Mouse (Mus musculus) embryo, embryonic 11 days (tissue): ENCODE results near the gene Tmem170b.
"Not testable (repeated sequence)": the region's sequence is repeated elsewhere in the genome, so short reads cannot be mapped to it uniquely, and the experiment has no call there.

Experiments used
- DNase-seq: peaks from one replicate; pipeline ENCODE4 v3.0.0-alpha.2; 2015

Tmem170b gene

DNA sequence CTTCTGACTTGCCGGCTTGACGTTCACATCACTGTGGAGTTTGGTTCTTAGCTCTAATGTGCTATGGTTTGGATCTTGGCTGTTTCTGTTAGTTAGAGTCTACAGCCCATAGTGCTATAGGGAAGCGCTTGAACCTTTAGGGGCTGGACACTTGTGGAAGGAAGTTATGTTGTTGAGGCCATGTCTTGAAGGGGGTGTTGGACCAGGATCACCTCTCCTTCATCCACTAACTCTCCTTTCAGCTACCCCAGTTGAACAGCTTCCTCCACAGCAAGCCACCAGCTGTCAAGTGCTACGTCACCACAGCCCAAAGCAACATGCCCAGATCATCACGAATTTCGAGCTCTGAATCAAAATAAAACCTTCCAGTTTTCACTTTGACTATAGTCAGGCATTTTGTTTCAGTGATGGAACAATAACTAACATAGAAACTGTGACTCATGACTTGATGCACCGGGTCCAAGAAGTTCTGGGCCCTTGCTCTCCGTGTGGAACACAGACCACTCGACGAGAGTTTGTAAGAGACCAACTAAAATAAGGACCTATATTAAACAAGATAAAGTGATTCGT, 65.5 kb downstream of the Tmem170b start:
- DNase-seq, result no peak

DNA sequence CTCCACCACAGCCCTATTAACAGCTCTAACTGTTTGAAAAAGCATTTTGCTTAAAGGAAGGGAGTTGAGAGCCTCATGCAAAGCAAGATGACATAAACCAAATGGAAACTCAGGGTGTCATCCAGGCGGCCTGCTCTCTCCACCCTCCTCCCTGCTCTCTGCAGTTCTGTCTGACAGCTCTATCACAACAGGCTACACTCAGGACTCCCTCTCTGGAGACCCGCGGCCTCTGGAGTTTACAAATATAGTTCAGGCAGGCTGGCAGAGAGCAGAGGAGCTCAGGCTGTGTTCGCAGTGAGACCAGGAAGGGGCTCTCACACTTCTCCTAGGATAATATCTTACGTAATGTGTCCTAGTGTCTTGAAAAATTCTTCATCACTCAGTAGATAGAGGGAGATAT, 67.2 kb downstream of the Tmem170b start:
- DNase-seq, result not testable (repeated sequence)

DNA sequence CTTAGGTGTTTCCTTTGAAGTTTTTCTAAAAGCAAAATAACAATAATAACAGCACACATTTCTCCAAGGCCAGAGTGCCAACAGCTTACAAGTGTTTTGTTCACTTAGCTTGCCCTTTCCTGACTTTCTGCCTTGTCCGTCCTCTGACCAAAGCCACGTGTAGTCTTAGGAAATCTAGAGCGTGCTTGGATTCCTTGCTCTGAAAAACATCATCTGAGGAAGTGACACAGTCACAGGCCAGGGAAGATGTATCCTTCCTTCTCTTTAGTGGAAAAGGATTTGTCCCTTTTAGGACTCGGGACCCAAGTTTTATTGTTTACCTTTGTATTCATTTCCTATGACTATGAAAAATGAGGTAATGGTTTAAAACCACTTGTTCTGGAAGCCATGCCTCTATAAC, 67.8 kb downstream of the Tmem170b start:
- DNase-seq, result no peak

DNA sequence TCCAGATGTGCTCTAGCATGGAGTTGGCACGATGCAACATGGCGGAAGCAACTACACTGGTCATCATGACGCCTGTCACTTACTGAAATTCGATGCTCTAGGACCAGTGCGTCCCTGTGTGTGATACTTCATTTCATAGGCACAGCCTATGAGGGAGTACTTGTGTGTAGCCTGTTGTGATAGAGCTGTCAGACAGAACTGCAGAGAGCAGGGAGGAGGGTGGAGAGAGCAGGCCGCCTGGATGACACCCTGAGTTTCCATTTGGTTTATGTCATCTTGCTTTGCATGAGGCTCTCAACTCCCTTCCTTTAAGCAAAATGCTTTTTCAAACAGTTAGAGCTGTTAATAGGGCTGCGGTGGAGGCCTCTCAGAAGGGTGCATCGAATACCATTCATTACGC, 68.9 kb downstream of the Tmem170b start:
- DNase-seq, result not testable (repeated sequence)

DNA sequence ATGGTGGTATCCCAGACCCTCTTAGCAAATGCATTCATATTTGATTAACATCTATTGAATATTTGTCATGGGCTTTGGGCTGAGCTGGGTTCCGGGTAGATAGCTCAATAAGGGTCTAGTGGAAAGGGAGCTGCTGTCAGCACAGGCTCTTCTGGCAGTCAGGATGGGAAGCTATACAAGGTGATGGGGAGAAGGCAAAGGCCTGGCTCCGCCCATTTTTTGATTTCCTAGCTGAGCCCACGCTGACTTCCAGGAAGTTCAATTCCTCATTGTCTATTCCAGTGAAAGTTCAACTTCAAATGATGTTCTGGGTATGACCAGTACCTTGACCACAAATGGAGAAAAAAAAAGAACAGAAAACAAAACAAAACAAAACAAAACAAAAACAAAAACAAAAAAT, 69.8 kb downstream of the Tmem170b start:
- no peak for DNase-seq

DNA sequence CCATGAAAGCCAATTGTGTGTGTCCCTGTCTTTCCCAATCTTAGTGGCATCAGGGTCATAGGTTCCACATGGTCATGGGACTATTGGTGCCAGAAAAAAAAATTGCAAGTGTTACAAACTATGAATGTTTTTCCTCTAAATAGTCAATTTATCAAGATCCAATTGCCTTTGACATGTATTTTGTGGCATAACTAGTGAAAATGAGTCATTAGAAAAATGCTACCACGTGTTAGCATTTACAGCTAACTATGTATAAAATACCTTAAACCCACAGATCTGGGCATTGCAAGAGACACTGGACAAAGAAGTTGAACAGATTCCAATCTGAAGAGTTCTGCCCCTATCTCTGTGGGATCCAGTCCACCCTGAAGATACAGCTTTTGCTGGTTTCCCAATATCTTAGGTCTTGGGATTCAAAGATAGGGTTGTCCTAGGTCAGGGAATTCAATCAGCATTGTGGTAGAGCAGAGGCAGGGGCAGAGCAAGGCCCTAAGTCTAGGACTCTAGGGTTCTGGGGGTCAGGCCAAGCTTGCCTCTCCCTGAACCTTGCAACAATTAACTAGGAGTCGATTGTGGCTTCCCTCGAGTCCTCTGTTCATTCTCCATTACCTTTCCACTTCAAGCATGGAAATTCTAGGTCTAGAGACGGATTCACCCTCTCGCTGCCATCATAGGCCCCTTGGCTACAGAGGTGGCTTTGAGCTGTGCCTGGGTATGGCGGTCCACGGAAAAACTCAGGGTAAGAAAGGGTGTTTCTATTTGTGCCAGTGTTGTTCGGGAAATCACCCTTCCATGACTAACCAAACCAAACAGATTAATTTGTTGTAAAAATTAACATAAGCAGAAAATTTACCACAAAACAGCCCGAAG, 70.5 kb downstream of the Tmem170b start:
- DNase-seq, result no peak

DNA sequence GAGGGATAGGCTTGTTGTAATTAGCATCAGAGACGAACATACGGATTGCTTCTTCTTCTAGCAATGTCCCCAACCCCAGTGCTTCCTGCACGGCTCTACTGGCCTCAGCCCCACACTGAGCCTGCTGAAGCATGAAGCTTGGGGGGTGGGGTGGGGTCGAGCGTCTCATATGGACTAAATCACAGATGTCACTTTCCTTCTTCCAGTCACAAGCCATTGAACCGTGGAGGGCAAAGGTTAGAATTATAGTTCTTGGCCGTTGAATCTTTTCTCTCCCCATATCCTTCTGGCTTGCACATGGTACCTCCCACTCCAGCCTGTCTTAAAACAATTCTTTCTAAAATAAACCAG, 71.1 kb downstream of the Tmem170b start:
- DNase-seq, result peak; percentile 55

DNA sequence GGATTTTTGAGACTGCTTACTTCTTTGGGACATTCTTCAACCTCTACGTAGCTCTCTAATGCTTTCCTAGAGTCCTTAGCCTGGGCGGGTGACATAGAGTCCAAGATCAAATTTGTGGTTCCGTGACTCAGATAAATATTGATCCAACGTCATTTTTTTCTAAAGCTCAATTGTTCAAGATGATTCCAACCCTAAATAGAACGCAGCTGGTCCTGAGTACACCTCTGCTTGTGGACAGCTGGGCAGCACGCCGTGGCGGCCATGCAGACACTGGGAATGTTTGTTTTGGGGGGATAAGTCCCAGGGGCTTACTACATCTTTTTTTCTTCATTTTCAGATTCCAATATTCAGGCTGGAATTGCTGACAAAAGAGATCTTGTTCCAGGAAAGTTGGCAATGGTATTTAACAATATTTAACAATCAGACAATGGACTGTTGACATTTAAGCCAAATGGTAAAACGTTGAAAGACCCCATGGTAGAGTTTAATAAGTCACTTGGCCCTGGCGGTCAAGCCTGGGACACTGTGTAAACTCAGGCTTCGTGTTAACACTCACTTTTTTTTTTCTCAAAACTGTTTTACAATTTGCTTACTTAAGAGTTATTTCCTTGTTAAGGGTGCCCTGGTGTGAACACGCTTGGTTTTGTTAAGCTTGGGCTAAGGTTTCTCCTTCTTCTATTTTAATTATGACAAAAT, 75.3 kb downstream of the Tmem170b start:
- DNase-seq, result no peak

DNA sequence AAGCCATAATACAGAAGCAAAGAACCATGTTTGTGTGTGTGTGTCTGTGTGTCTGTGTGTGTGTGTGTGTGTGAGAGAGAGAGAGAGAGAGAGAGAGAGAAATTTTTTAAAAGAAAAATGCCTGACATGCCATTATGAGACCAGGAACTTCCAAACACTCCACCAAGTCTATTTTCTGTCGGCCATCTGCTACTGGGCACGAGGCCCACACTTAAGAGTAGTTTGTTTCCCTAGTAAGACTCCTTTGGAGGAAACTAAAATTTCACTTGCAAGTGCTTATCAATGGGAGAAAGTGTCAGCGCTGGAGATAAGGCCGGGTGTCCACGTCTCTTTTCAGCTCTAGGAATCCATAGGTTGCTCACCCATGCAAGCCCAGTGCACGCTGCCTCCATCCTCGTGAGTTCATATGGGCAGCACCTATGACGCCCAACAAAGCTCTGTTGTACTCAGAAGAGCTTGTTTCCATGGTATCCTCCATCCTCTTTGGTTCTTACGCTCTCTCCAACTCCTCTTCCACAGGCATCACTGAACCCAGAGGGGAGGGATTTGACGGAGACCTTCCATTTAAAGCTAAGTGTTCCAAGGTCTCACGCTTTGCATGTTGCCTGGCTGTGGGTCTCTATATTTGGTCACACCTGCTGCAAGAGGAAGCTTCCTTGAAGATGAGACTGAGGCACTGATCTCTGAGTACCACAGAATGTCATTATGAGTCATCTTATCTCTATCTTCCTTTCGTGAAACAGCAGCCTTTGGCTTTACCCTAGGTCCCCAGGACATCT, 76.8 kb downstream of the Tmem170b start:
- no peak for DNase-seq

DNA sequence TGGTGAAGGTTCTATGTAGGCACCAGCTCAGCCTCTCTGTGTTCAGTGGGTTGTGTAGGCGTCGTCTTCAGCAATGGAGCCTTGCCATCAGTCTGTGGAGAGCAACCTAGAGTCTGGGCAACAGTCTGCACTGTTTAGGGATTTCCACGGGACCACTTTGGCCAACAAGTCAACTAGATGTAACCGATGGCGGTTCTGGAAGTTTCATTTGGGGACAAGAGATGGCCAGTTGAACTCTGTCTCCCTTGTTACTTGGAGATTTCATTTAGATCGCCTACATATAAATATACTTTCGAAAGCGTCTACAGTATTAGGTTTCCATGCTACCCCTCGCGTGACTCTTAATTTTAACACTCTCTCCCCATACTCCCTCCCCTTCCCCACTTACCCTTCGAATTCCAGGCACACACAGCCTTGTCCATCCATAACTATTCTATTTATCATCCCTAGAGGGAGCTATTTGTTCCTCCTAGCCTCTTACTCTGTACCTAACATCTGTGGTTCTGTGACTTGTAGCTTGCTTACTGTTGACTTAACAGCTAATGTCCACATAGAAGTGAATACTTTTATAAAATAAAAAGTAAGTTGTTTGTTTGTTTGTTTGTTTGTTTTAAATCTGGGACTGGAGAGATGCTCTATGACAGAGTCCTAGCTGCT, 77.8 kb downstream of the Tmem170b start:
- no peak for DNase-seq

DNA sequence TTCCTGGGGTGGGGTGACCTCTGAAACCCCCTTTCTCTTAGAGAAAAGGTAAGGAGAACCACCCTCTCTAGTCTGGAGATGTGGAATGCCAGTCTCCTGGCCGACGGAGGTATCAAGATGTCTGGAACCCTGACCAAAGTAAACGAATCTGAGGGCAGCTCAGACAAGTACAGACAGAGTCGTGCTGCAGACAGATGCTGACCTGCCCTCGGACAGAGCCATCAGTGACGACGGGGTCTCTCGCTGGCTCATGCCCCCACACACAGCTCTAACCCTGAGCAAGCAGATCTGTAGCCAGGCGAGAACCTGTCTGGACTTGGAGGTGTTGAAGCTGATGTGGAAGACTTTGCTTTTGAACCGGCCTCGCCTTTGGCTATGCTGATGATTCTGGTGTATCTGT, 79.8 kb downstream of the Tmem170b start:
- DNase-seq, result no peak

DNA sequence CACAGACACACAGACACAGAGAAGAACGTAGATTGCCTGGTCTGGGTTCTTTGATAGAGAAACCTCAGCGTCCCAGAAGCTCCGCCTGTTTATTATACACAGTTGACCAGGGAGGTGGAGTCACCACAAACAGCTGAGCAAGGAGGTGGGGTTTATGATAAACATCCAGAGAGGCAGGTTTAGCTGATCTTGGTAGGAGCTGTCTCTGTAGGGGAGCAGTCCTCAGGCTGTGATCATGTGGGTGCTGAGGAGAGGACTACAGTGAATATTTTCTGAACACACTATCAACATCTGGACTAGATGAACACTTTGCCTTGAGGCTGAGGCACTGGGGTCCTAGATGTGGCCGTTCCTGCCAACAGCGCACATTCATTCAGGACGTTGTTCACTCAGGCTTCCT, 83.3 kb downstream of the Tmem170b start:
- DNase-seq, result no peak

DNA sequence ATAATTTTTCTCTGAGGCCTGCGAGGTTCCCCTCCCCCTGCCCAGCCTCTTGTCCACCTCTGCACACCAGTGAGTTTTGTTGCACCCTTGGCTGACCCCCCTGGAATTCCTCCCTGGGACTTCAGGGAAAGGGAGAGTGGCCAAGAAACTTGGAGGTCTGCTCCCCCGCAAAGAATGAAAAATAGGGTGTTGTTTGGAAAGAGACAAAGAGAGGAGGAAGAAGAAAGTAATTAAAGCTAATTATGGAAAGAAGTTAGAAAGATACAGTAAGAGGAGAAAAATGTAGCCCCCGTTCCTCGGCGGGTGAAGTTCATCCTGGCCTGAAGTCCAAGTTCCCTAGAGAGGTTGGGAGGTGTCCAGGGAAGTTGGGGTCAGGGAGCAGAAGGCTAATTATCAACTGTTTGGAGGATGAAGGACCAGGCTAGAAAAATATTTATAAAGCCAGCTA, 83.9 kb downstream of the Tmem170b start:
- DNase-seq, result no peak
